Comparison of ENCODE assay signal across 8 mouse cellular contexts in genomic region chr3:104789822-104790221, GRCm38 (mm10). TPM values are rescaled to one million over a fixed set of nuclear protein-coding genes. Genes with fewer than 3 reads are reported as not detected.
DNase-seq lines count a peak whose midpoint lies in the region; ATAC-seq lines count a peak whose summit lies in the region.

No protein-coding gene starts in this region.

- peak overlapping the region; percentile 89 for H3K27ac ChIP-seq in lung, embryonic 16.5 days (ENCODE audit: low read length)

- peak overlapping the region; percentile 81 for H3K9ac ChIP-seq in lung, embryonic 16.5 days (ENCODE audit: low read length)

- peaks cover 42% of the 10 kb centered on the region for H3K4me1 ChIP-seq in lung, embryonic 16.5 days (replicated peaks; ENCODE audit: control insufficient read depth, insufficient read depth, low read length)

- H3K27me3 ChIP-seq in lung, embryonic 16.5 days (ENCODE audit: control insufficient read depth, insufficient read depth, low read depth, low read length) = no peaks in the 10 kb centered on the region

- H3K36me3 ChIP-seq in lung, embryonic 16.5 days (ENCODE audit: control insufficient read depth, insufficient read depth, low read length) = peaks cover 13% of the 10 kb centered on the region

- 25% methylated on average over 13 of the region's 13 CpGs for WGBS in lung, embryonic 16.5 days

- H3K9me3 ChIP-seq in lung, embryonic 16.5 days (ENCODE audit: control insufficient read depth, low read length) = no peaks in the 10 kb centered on the region

- no peak for ATAC-seq in lung, embryonic 16.5 days (ENCODE audit: low read depth)
- ATAC-seq in erythroid progenitor cell, adult 5-6 weeks (replicated peaks; ENCODE audit: low FRiP score, poor library complexity, severe bottlenecking) = no peak

- H3K4me3 ChIP-seq in lung, embryonic 16.5 days (ENCODE audit: low read length) = peak overlapping the region; percentile 74

- DNase-seq in cerebellum, postnatal 14 days = peak; percentile 35 to 42
- DNase-seq in cerebellum, adult 8-10 months = no peak
- peak; percentile 59 for DNase-seq in NIH3T3 (ENCODE audit: low read depth)
- peak; percentile 76 to 83 for DNase-seq in heart, adult 18-20 months
- DNase-seq in kidney, adult 18-20 months = peak; percentile 74
- DNase-seq in yolk sac, embryonic 10.5 days (ENCODE audit: low spot score) = peak; percentile 21

- H3K4me2 ChIP-seq in lung, embryonic 16.5 days (ENCODE audit: low read depth, low read length) = peak overlapping the region; percentile 64

RNA-seq across cellular contexts. Expression of gene Rhoc, which starts 1.6 kb away (rescaled TPM):
- 10 to 100 TPM; 75.2 to 84.3 TPM for total RNA-seq in heart, adult 18-20 months (2021)
- 154 and 155 TPM in 2 replicates for polyA plus RNA-seq in lung, embryonic 16.5 days (2015; fragmentation: Nextera tagmentation; extraction: Ambion mirVana)
- total RNA-seq in erythroid progenitor cell, adult 5-6 weeks (2015; ENCODE audit: low replicate concordance) = not detected in 2 replicates
- 3.9 TPM in 1 of 2 replicates, not detected in the other for total RNA-seq in erythroid progenitor cell, adult 5-6 weeks (2017; ENCODE audit: low replicate concordance)

RNA-seq across cellular contexts. Expression of gene Fam19a3, which starts 8.2 kb away (rescaled TPM):
- total RNA-seq in heart, adult 18-20 months (2021) = 1 to 10 TPM; 1.4 to 1.5 TPM
- polyA plus RNA-seq in lung, embryonic 16.5 days (2015; fragmentation: Nextera tagmentation; extraction: Ambion mirVana) = 0.08 and 0.25 TPM in 2 replicates
- total RNA-seq in erythroid progenitor cell, adult 5-6 weeks (2015; ENCODE audit: low replicate concordance) = not detected in 2 replicates
- total RNA-seq in erythroid progenitor cell, adult 5-6 weeks (2017; ENCODE audit: low replicate concordance) = not detected in 2 replicates

RNA-seq across cellular contexts. Expression of gene Ppm1j, which starts 9.0 kb away (rescaled TPM):
- 10 to 100 TPM; 20.5 to 21.1 TPM for total RNA-seq in heart, adult 18-20 months (2021)
- 3.1 and 3.4 TPM in 2 replicates for polyA plus RNA-seq in lung, embryonic 16.5 days (2015; fragmentation: Nextera tagmentation; extraction: Ambion mirVana)
- total RNA-seq in erythroid progenitor cell, adult 5-6 weeks (2015; ENCODE audit: low replicate concordance) = not detected in 2 replicates
- total RNA-seq in erythroid progenitor cell, adult 5-6 weeks (2017; ENCODE audit: low replicate concordance) = not detected in 2 replicates

RNA-seq across cellular contexts. Expression of gene Mov10, which starts 28.5 kb away (rescaled TPM):
- 1 to 10 TPM; 6.2 TPM for total RNA-seq in heart, adult 18-20 months (2021)
- 44.2 and 56.2 TPM in 2 replicates for polyA plus RNA-seq in lung, embryonic 16.5 days (2015; fragmentation: Nextera tagmentation; extraction: Ambion mirVana)
- 2.1 and 2.9 TPM in 2 replicates for total RNA-seq in erythroid progenitor cell, adult 5-6 weeks (2015; ENCODE audit: low replicate concordance)
- 0.64 and 3.6 TPM in 2 replicates for total RNA-seq in erythroid progenitor cell, adult 5-6 weeks (2017; ENCODE audit: low replicate concordance)

Comparison
In these comparisons a context has a peak if more than half of its experiments do, and no peak if none do; other contexts are left out.
1. RNA of gene Rhoc, which starts 1.6 kb away (total RNA-seq): 75.2 to 84.3 TPM in heart, adult 18-20 months; 3.9 TPM in erythroid progenitor cell, adult 5-6 weeks; every median in the first group is over 10 times any median in the second.
2. RNA of gene Ppm1j, which starts 9.0 kb away (total RNA-seq): 20.5 to 21.1 TPM in heart, adult 18-20 months; not detected in erythroid progenitor cell, adult 5-6 weeks; every median in the first group is over 10 times any median in the second.